Mouse (Mus musculus) frontal cortex, postnatal 14 days (tissue): Measurements from ENCODE around the gene Slc1a5.
A peak's percentile ranks its signal among the peaks of the same experiment; 100 is the strongest.

Source experiments
- DNase-seq, 2 experiments: peaks; one replicate each; pipeline ENCODE4 v3.0.0; 2022; ENCODE audit warnings: low spot score in 2 of 2

The Slc1a5 gene

DNA sequence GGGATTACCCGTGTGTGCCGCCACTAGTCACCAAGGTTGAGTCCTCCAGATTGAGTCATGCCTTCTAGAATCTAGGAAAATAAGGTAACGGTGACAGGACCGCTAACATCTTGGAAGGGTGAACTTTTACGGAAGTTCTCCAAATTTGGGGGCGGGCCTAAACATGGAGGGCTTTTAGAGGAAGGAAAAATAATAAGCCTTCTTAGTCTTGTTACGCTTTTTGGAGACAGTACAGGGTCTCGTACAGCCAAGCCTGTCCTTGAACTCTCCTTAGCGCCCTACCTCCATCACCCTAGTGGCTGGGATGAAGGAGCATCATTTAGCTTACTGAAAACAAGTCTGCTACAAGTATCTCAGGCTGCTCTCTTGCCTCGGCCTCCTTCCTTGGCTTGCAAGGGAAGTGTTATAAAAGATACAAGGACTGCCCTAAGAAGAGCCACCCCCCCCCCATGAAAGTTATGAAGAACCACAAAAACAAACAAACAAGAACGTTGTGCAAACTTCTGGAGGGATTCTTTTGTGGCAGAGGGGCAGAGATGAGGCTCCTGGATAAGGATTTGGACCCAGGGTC, 1.5 kb downstream of the Slc1a5 start:
- DNase-seq = no peak

DNA sequence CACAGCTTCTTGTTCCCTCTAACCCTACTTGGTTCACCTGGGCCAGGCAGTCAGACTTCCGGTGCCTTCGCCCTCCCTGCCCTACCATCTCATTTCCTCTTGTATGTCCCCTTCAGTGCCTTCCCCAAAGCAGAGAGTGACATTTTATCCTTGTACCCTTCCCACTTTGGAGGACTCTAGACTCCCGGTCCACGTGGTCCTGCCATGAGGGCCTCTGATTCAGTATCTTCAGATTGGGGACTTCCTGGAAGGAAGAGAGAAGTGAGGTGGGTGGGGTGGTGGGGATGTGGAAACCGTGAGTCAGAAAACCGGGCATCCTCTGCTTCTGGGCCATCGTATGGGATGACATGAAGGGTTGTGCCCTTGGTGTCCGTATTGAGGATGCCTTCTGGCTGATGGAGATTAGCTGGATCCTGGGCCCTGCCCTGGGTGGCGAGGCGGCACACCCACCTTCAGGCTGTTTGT, 2.1 kb downstream of the Slc1a5 start:
- DNase-seq = no peak

DNA sequence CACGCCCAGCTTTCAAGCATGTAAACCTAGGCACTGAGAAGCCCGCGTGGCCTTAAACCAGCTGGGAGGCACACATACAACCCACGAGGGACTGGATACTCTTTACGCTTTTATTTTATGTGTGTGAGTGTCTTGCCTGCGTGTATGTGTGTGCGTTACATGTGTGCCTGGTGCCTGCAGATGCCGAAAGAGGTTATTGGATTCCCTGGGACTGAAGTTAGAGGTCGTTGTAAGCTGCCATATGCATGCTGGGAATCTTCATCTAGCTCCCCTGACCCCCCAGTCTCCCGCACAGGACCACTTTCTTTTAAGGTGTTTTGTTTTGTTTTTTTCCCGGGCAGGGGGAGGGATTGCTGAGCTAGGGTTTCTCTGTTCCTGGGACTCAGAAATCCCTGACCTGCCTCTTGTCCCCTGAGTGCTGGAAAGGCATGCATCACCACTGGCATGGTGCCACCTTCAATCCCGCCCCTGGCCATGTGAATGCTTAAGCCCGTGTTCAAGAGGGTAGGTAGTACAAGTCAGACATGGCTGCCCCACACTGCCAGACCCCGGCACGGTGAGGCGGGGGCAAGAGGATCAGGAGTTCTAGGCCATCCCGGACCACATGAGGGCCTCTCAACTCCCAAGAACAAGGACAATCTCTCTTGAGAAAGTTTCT, 2.7 kb downstream of the Slc1a5 start:
- DNase-seq = no peak

DNA sequence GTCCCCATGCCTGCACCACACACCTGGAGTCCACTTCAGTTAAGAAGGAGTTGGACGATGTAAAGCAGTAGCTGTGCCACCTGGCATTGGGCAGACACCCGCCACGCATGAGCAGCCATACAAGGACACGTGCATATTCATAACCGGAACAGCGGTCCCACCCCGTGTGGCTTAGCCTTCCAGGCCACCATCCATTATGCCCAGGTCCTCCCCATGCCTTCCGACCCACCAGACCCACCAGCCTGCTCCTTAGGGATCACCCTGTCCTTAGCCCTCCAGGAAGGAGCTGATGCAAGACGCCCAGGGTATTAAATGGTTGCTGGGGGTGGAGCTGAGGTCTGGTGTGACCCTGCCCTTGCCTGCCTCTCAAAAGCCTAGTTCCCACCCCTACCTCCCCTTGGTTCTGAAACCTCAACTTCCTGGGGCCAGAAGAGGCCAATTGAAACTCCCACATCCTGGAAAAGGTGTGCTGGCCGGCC, 3.4 kb downstream of the Slc1a5 start:
- no peak for DNase-seq

DNA sequence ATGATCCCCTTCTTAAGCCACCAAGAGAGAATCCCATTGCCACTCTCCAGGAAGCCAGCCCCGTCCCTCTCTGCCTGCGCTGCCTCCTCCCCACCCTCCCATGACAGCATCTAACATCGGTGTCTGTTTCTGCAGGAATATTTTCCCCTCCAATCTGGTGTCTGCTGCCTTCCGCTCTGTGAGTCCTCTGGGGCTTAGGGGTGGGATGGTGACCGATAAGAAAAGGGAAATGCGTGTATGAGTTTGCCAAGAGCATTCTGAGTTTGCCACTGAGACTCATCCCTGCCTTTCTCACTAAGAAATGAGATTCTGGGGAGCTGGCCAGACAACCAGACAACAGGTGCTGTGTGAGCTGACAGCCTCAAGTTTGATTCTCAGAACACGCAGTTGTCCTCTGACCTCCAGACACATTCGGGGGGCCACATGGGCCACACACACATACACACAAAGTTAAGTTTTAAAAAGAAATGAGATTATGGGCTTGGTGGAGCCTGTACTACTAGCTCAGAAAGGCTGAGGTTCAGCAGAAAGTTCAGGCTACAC, 4.5 kb downstream of the Slc1a5 start:
- no peak for DNase-seq

DNA sequence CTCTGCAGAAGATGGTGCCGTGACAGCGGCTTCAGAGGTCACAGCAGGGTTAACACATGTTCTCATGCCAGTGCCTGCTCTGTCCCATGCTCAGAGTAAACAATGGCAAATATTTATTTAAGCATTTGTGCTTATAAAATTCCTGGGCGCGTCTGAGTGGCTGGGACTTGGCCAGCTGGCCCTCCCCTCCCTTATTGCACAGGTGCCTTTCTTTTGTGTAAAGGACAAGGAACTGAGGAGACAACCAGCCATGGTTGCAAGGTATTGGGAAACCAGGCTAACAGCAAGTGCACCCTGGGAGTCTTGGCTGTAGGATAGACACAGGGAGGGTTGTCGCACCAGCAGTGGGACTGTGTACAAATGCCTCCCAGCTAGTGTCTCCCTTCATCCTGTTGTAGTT, 11.2 kb downstream of the Slc1a5 start:
- DNase-seq = no peak

DNA sequence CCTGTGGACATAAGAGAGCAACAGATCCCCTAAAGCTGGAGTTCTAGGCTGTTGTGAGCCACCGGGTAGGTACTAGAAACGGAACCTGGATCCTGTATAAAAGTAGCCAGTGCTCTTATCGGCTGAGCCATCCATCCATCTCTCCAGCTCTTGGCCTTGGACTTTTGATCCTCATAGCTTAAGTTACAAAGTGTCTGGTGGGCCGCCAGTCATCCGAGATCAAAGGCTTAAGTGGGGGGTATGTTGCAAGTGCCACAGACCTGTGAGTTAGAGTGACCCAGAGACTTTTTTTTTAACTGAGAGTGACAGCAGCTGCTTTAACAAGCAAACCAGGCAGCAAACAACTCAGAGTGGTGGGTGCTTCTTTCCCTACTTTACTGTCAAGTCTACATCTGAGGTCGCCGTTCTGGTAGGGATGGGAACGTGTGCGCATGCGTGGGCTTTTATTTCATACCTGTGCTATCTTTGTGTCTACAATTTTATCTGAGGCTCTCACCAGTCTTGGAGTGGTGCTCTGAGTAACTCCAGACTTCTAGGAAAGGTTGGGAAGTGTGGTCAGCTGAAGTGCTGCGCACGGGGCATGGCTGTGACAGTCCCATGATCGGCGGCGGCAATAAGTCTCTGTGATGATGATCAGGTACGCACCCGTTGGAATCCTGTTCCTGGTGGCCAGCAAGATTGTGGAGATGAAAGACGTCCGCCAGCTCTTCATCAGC, 12.0 kb downstream of the Slc1a5 start:
- DNase-seq = no peak

DNA sequence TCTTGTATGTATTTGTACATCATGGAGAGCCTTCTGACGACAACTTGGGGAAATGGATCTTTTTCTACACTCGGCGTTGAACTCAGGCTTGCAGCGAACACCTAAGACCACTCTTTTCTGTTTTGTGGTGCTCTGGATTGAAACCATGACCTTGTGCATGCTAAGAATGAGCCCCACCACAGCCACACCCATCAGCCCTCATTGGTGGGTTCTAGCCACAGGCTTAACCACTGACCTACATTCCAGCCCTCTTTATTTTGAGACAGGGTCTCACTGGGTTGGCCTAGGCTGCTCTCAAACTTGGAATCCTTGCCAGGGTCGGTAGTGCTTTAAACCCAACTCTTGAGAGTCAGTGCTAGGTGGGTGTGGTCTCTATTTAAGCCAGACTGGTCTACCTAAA, 13.7 kb downstream of the Slc1a5 start:
- no peak for DNase-seq

DNA sequence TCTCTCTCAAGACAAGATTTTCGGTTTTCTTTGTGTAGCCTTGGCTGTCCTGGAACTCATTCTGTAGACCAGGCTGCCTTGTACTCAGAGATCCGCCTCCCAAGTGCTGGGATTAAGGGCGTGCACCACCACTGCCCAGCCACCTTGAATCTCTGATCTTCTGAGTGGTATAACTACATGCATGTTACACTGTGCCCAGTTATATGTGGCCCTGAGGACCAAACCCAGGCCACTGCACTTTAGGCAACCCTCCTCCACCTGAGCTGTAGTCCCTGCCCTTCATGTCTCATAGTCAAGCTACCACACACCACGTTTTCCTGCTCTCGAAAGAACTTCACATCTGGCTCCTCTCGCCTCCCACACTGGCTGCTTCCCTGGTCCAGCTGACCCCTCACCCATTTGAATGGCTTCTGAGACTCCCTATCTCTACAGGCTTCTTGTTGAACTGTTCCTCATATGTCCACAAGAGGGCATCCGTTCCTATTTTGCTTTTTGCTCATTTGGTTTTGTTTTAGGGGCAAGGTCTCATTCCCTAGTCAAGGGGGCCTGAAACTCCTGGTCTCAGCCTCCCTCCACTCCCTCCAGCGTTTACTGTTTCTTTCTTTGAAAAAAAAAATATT, 23.4 kb downstream of the Slc1a5 start:
- no peak for DNase-seq

DNA sequence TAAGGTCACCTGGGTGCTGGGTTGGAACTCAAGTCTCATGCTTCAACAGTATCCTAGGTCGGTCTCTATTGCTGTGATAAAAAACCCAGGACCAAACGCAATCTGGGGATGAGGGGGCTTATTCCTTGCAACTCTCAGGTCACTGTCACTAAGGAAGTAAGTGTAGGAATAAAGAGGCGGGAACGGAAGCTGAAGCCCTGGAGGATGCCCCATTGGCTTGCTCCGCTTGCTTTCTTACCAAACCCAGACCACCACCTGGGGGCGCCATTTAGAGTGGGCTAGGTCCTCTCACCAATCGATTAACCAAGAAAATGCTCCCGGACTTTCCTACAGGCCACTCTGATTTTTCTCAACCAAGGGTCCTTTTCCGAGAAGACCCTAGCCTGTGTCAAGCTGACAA, 26.8 kb downstream of the Slc1a5 start:
- DNase-seq = no peak

DNA sequence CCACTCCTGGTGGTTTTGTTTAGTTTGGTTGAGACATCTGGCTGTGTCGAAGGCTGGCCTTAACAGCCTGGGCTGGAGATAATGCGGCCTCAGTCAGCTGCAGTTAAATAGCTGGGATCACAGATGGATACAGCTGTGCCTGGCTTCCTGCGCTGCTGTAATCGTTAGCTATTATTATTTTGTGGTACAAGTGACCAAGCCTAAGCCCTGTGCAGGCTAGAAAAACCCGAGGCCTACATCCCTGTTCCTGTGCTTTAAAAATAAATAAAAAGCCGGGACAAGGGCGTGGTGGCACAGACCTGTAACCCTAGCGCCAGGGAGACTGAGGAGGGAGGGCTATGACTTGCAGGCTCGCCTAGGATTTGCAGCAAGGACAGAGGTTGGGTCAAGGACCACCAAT, 27.5 kb downstream of the Slc1a5 start:
- no peak for DNase-seq

DNA sequence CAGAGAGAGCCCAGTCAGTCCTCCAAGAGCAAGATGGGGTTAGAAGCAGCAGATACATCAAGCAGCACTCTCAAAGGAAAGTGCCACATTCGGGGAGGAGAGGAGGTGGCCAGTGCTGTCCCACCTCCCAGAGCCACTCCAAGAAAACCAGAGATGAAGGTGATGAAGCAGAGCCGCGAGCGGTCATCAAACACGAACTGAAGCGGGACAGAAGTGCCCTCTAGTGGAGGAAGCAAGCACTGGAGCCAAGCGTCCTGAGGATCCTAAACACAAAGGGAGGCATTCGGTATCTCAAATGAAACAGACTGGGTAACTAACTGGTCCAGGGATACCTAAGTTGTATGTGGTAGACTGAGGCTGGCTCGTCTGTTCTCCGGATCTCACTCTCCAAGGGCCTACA, 28.6 kb downstream of the Slc1a5 start:
- DNase-seq = peak in 1 of 2 experiments; percentile 72

DNA sequence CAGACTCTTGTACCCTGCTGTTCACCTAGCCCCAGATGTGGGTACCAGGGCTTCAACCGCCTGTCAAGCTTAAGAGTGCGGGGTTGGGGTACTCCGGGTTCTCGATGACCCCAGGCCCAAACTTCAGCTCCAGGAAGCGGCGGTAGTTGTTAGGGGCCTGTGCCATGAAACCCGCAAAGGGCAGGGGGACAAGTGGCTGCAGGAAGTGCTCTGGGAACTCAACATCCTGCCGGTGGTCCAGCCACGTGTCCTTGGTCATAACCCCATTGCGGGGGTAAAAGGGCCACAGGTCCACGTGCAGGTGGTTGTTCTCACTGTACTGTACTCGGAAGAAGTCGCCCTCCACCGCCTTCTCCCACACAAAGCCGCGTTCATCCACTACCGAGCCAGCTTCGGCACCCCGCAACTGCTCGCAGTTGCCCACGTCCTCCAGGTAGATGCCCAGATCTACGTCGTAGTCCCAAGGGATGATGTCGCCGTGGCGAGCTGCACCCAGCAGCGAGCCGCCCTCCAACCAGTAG, 29.3 kb downstream of the Slc1a5 start:
- DNase-seq = no peak

DNA sequence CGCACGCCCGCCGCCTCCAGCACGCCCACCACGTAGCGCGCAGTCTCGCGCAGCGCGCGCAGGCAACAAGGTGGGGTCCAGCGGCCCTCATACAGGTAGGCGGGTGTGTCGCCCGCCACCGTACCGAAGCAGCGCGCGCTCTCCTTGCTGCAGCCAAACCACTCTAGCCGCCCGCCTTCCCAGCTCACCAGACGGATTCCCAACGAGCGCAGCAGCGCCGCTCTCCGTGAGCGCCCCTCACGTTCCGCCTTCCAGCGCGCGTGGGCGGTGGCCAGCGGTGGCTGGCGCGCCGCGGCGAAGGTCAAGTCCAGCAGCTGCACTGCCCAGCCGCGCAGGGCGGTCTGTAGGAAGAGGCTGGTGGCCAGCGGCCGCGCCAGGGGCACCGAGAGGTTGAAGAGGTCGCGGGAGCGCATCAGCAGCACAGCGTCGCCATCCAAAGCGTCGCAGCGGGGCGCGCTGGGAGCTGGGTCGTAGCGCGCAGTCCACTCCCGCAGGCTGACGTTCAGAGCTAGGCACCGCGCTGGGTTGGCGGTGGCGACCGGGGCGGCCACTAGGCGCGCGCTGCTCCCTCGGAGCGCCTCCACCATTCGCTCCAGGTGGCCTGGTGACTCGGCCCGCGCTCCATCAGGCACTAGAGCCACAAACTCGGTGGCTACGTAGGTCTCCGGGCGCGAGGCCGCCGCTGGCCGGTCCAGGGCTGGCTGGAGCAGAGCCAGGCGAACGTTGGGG, 29.9 kb downstream of the Slc1a5 start:
- no peak for DNase-seq

DNA sequence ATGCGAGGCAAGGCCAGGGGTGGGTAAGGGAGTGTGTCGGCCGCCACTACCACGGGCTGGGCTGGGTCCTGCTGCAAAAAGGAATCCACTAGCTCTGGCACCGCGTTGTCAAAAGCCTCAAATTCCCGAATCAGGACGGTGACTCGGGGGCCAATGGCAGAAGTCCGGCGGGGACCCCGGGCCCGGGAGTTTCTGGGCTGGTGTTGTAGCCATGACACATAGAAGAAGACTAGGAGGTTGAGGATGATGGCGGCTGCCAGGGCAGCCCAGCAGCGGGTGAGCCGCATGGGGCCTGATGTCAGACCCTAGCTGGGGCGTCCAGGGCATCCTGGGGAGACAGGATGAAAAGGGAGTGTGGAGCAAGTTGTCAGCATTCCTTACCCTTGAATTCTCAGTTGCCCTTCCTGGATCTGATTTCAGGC, 30.5 kb downstream of the Slc1a5 start:
- no peak for DNase-seq

DNA sequence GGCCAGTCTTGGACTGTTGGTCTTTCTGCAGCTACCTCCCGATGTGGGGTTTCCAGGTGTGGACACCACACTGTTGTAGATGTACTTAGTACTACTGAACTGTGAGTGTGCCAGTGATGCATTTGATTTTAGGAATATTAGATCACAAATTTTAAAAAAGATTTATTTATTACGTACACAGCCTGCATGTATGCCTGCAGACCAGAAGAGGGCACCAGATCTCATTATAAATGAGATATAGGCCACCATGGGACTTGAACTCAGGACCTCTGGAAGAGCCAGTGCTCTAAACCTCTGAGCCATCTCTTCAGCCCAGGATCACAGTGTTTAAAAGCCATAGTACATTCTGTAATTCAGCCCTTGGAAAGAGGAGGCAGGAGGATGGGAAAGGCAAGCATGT, 31.4 kb downstream of the Slc1a5 start:
- no peak for DNase-seq

DNA sequence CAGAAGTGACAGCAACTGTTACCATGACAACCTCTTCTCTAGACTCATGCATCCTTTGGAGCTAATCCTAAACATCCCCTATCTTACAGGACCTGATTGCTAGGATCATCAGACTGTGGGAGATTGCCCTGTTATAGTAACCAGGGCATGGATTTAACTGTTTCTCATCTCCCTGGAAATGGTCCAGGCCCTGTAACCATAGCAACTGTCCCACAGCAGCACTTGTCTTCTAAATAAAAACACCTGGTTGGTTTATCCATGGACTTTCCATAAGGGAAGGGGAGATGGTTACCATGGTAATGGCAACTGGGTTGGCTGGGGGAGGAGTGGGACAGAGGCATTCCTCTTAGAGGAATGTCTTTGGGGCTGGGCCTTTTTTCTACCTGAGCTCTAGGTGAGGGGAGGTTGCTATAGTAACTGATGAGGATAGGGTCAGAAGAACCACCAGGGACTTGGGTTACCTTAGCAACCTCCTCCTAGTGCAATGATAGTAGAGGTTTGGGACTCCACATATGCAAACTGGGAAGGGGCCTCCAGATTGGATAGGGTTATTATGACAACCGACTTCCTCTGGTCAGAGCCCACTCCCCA, 34.3 kb downstream of the Slc1a5 start, which contains the start of gene Strn4:
Strn4 (plus strand) TSS at position 539 of the 591 bp plus-strand sequence.
- peak in 1 of 2 experiments; percentile 54 for DNase-seq

DNA sequence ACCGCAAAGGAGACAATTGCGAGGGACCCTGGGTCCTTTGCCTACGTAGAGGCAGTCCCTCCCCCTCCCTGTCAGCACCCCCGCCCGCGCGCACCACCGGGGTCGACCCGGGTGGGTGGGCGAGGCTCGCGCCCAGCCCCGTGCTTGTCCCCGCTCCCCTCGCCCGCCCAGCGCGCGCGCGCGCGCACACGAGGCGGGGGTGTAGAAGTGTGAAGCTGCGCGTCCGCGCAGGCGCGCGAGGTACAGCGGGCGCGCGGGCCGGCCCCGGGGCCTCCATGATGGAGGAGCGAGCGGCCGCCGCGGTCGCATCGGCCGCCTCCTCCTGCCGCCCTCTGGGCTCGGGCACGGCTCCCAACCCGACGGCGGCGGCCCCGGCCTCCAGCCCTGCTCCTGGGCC, 34.9 kb downstream of the Slc1a5 start:
- DNase-seq = peak; percentile 54 to 68

DNA sequence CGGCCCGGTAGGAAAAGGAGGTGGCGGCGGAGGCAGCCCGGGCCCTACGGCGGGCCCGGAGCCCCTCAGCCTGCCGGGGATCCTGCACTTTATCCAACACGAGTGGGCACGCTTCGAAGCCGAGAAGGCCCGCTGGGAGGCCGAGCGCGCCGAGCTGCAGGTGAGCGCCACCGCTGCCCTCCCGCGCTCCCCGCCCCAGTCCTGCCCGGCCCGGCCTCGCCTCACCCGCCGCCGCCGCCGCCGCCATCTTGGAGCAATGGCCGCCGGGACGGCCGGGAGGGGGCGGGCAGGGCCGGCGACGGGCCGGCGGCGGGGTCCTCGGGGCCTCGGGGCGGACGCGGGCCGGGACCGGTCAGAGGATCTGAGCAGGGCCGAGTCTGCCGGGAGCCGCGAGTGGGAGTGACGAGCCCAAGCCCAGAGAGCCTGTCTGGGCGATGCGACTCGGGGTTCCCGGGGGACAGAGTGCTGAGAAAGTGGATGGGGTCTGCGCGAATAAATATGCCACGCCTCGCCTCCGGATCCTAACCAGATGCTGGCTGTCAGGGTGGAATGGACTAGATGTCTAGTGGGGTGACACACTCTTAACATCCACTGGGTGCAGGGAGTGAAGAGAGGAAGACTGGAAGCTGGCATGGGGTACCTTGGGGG, 35.5 kb downstream of the Slc1a5 start, which contains the start of gene Fkrp:
Fkrp (minus strand) TSS at position 258 of the 648 bp plus-strand sequence.
- DNase-seq = no peak

DNA sequence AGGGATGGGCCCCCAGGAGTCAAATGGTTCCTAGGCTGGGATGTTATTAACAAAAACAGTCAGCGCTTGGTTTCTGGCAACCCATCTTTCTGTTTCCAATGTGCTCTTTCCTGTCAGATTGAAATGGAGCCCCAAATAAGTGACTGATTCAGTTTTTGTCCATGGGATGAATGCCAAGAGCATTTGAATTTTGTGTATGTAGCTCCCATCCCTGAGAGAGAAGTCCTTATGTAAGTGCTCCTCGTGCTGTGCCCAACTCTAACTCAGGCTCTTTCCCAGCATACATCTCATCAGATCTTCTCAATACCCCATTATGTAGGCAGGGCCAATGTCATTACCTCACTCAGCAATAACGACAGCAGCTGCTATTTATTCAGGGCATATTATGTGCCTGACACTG, 36.6 kb downstream of the Slc1a5 start:
- no peak for DNase-seq
